Mouse (Mus musculus): ENCODE measurements around the gene Olfr362.

DNA sequence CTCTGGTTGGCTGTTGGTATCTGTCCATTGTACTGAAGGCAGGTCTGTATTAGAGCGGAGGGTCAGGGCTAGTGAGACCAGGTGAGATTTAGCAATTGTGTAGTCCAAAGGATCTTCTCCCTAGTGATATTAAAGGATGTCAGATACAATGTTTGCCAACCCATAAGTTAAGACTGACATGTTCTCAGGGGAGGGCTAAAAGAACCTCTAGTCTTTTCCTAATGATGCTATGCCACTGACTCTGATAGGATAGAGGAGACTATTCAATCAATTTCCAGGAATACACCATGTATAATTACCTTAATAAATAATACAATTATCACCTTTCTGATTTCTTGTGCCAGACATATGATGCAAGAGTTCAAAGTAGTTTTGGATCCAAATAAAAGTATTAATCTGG is at the start of gene Olfr362:
- TF ChIP-seq CTCF (IDR thresholded peaks at IDR 0.05; ENCODE audit: low read depth), result no peak
- TF ChIP-seq EP300 (optimal IDR thresholded peaks at IDR 0.05), result no peak

All from stomach, postnatal 0 days (tissue).